Mouse (Mus musculus): ENCODE data around the gene Lypd6b. TPM values are rescaled to one million over a fixed set of nuclear protein-coding genes. Genes with fewer than 3 reads are reported as not detected.

The Lypd6b gene
- total and polyA plus RNA-seq, 2 experiments = not detected

DNA sequence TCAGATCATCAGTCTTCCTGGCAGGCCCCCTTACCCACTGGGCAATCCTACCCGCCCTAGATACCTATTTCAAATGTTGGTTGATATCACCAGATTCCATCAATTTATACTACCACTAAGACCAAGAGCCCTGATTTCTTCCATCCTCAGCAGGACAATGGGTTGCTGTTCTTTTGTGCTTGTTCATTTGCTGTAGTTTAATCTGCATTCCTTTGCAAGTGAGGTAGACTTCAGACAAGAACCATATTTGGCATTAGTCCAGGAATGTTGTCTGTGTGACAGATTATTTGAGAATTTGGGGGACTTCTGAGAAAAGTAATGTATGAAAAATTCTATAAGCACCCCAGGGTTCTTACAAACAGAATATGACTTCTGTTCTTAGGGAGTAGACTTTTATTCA lies 95.0 kb downstream of the Lypd6b start:
- no peaks in the 10 kb centered on the region for H3K79me2 ChIP-seq (ENCODE audit: control insufficient read depth, insufficient read depth, low read length)
- no peak for TF ChIP-seq POLR2A (IDR thresholded peaks at IDR 0.05; ENCODE audit: extremely low read depth, insufficient read depth, low read length)
- no peak for TF ChIP-seq CTCF (IDR thresholded peaks at IDR 0.05; ENCODE audit: low read depth, low read length)
- H3K9ac ChIP-seq (ENCODE audit: low read depth, low read length) = no peak overlapping the region
- no peaks in the 10 kb centered on the region for H3K27me3 ChIP-seq (ENCODE audit: control insufficient read depth, insufficient read depth, low read length)
- no peaks in the 10 kb centered on the region for H3K4me1 ChIP-seq (ENCODE audit: control insufficient read depth, insufficient read depth, low read length)
- H3K4me3 ChIP-seq (ENCODE audit: insufficient read depth, low read depth, low read length) = no peak overlapping the region
- 83% methylated on average over 1 of the region's 1 CpGs for WGBS
- no peaks in the 10 kb centered on the region for H3K36me3 ChIP-seq (ENCODE audit: control insufficient read depth, insufficient read depth, low read length)
- H3K27ac ChIP-seq (replicated peaks; ENCODE audit: insufficient read depth, low read depth, low read length) = no peak overlapping the region
- no peak for DNase-seq (ENCODE audit: extremely low read depth, low read depth, low spot score)

GRCm38 (mm10) chr2:49883990-49884389 lies 96.5 kb downstream of the Lypd6b start:
- 49% methylated on average over 3 of the region's 3 CpGs for WGBS
- Histone ChIP-seq H3K27me3 (ENCODE audit: control insufficient read depth, insufficient read depth, low read length) (no peaks in the 10 kb centered on the region), H3K27ac (replicated peaks; ENCODE audit: insufficient read depth, low read depth, low read length) (no peak overlapping the region), H3K36me3 (ENCODE audit: control insufficient read depth, insufficient read depth, low read length) (no peaks in the 10 kb centered on the region), H3K9ac (ENCODE audit: low read depth, low read length) (no peak overlapping the region), H3K79me2 (ENCODE audit: control insufficient read depth, insufficient read depth, low read length) (no peaks in the 10 kb centered on the region), H3K4me3 (ENCODE audit: insufficient read depth, low read depth, low read length) (no peak overlapping the region), H3K4me1 (ENCODE audit: control insufficient read depth, insufficient read depth, low read length) (no peaks in the 10 kb centered on the region)
- TF ChIP-seq CTCF (IDR thresholded peaks at IDR 0.05; ENCODE audit: low read depth, low read length) (no peak), POLR2A (IDR thresholded peaks at IDR 0.05; ENCODE audit: extremely low read depth, insufficient read depth, low read length) (no peak)
- DNase-seq (ENCODE audit: extremely low read depth, low read depth, low spot score) = no peak

DNA sequence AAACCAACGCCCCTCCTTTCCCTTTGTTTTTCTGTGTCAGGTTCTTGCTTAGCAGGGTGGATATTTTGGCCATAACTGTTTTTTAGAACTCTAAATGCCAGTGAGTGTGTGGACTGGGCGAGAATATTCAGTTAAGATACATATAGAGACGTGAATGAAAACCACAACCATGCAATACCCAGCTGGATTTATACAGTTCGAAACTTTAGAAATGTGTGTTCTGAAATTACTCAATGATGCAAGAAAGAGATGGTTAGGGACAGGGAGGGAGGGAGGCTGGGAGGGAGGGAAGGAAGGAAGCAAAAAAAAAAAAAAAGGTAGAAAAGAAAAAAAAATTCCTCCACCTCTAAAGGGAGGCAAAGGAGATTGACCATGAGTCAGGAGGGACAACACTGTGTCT lies 98.7 kb downstream of the Lypd6b start:
- Histone ChIP-seq H3K4me3 (ENCODE audit: insufficient read depth, low read depth, low read length) (no peak overlapping the region), H3K4me1 (ENCODE audit: control insufficient read depth, insufficient read depth, low read length) (no peaks in the 10 kb centered on the region), H3K27ac (replicated peaks; ENCODE audit: insufficient read depth, low read depth, low read length) (no peak overlapping the region), H3K36me3 (ENCODE audit: control insufficient read depth, insufficient read depth, low read length) (no peaks in the 10 kb centered on the region), H3K27me3 (ENCODE audit: control insufficient read depth, insufficient read depth, low read length) (no peaks in the 10 kb centered on the region), H3K79me2 (ENCODE audit: control insufficient read depth, insufficient read depth, low read length) (no peaks in the 10 kb centered on the region), H3K9ac (ENCODE audit: low read depth, low read length) (no peak overlapping the region)
- 76% methylated on average over 4 of the region's 4 CpGs for WGBS
- DNase-seq (ENCODE audit: extremely low read depth, low read depth, low spot score) = no peak
- TF ChIP-seq POLR2A (IDR thresholded peaks at IDR 0.05; ENCODE audit: extremely low read depth, insufficient read depth, low read length) (no peak), CTCF (IDR thresholded peaks at IDR 0.05; ENCODE audit: low read depth, low read length) (no peak)

DNA sequence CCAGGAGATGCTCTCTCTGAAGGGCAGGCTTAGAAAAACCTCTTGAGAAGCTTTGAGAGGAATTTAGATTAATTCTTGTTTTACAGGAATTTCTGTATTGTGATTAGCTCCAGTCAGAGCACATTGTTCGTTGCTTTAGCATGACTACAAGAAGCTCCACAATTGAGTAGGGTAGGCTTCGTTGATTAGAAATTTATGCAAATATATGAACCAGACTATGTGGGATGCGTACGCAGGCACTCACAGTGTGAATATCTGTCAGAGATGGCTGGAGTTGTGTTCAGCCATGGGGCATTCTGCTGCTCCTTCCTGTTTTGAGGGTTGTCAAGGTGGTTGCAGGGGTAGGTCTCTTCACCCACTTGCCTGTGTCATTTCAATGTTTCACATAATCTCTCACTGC lies 100.9 kb downstream of the Lypd6b start:
- no peak overlapping the region for H3K27ac ChIP-seq (replicated peaks; ENCODE audit: insufficient read depth, low read depth, low read length)
- TF ChIP-seq POLR2A (IDR thresholded peaks at IDR 0.05; ENCODE audit: extremely low read depth, insufficient read depth, low read length) (no peak), CTCF (IDR thresholded peaks at IDR 0.05; ENCODE audit: low read depth, low read length) (no peak)
- H3K4me1 ChIP-seq (ENCODE audit: control insufficient read depth, insufficient read depth, low read length) = no peaks in the 10 kb centered on the region
- no peak overlapping the region for H3K9ac ChIP-seq (ENCODE audit: low read depth, low read length)
- H3K27me3 ChIP-seq (ENCODE audit: control insufficient read depth, insufficient read depth, low read length) = no peaks in the 10 kb centered on the region
- DNase-seq (ENCODE audit: extremely low read depth, low read depth, low spot score) = no peak
- H3K4me3 ChIP-seq (ENCODE audit: insufficient read depth, low read depth, low read length) = no peak overlapping the region
- no peaks in the 10 kb centered on the region for H3K36me3 ChIP-seq (ENCODE audit: control insufficient read depth, insufficient read depth, low read length)
- H3K79me2 ChIP-seq (ENCODE audit: control insufficient read depth, insufficient read depth, low read length) = no peaks in the 10 kb centered on the region
- WGBS = 75% methylated on average over 4 of the region's 4 CpGs

DNA sequence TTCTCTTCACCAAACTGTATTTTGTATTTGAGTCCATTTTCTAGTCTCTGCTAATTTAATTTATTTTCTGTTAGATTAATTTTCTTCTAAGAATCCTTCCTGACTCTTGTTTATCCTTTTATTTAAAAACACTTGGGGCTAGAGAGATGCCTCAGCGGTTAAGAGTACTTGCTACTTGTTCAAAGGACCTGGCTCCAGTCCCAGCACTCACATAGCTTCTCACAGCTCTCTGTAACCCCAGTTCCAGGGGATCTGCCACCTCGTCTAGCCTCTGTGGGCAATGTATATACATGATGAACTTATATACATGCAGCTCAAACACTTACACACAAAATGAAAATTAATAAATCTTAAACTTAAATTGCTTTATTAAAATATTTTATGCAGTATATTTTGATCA lies 103.2 kb downstream of the Lypd6b start:
- 61% methylated on average over 2 of the region's 2 CpGs for WGBS

GRCm38 (mm10) chr2:49909838-49910407 lies 122.4 kb downstream of the Lypd6b start:
- Histone ChIP-seq H3K4me3 (ENCODE audit: insufficient read depth, low read depth, low read length) (no peak overlapping the region), H3K27me3 (ENCODE audit: control insufficient read depth, insufficient read depth, low read length) (no peaks in the 10 kb centered on the region), H3K4me1 (ENCODE audit: control insufficient read depth, insufficient read depth, low read length) (no peaks in the 10 kb centered on the region), H3K27ac (replicated peaks; ENCODE audit: insufficient read depth, low read depth, low read length) (no peak overlapping the region), H3K36me3 (ENCODE audit: control insufficient read depth, insufficient read depth, low read length) (no peaks in the 10 kb centered on the region), H3K9ac (ENCODE audit: low read depth, low read length) (no peak overlapping the region), H3K79me2 (ENCODE audit: control insufficient read depth, insufficient read depth, low read length) (no peaks in the 10 kb centered on the region)
- 57% methylated on average over 6 of the region's 6 CpGs for WGBS
- DNase-seq (ENCODE audit: extremely low read depth, low read depth, low spot score) = no peak
- no peak for TF ChIP-seq POLR2A (IDR thresholded peaks at IDR 0.05; ENCODE audit: extremely low read depth, insufficient read depth, low read length)
- TF ChIP-seq CTCF (IDR thresholded peaks at IDR 0.05; ENCODE audit: low read depth, low read length) = no peak

More for the DNA sequence above, 103.2 kb downstream of the Lypd6b start:
- Histone ChIP-seq H3K27ac (replicated peaks; ENCODE audit: insufficient read depth, low read depth, low read length) (no peak overlapping the region), H3K9ac (ENCODE audit: low read depth, low read length) (no peak overlapping the region), H3K4me3 (ENCODE audit: insufficient read depth, low read depth, low read length) (no peak overlapping the region), H3K27me3 (ENCODE audit: control insufficient read depth, insufficient read depth, low read length) (no peaks in the 10 kb centered on the region), H3K4me1 (ENCODE audit: control insufficient read depth, insufficient read depth, low read length) (no peaks in the 10 kb centered on the region), H3K79me2 (ENCODE audit: control insufficient read depth, insufficient read depth, low read length) (no peaks in the 10 kb centered on the region), H3K36me3 (ENCODE audit: control insufficient read depth, insufficient read depth, low read length) (no peaks in the 10 kb centered on the region)
- no peak for DNase-seq (ENCODE audit: extremely low read depth, low read depth, low spot score)
- TF ChIP-seq POLR2A (IDR thresholded peaks at IDR 0.05; ENCODE audit: extremely low read depth, insufficient read depth, low read length) (no peak), CTCF (IDR thresholded peaks at IDR 0.05; ENCODE audit: low read depth, low read length) (no peak)
